Mouse (Mus musculus) c-Kit-negative CD71-positive TER-119-positive erythroid progenitor cells, embryonic 14.5 days (primary cell): ENCODE measurements around the gene Snx9.

Source experiments
- DNase-seq: peaks from one replicate; pipeline ENCODE4 v3.0.0-alpha.2; 2013; ENCODE audit warnings: low read depth, low spot score

The Snx9 gene

GRCm38 (mm10) chr17:5841128-5841942 is at the start of gene Snx9:
Snx9 (plus strand) TSS chr17:5841329.
- no peak for DNase-seq

- no peak for DNase-seq
These were observed 48.9 kb upstream of the Snx9 start for GRCm38 (mm10) chr17:5792164-5792791.

- no peak for DNase-seq
These were observed 47.5 kb upstream of the Snx9 start for GRCm38 (mm10) chr17:5793593-5793992.

GRCm38 (mm10) chr17:5794276-5794675 is 46.9 kb upstream of the Snx9 start:
- DNase-seq, result no peak

DNA sequence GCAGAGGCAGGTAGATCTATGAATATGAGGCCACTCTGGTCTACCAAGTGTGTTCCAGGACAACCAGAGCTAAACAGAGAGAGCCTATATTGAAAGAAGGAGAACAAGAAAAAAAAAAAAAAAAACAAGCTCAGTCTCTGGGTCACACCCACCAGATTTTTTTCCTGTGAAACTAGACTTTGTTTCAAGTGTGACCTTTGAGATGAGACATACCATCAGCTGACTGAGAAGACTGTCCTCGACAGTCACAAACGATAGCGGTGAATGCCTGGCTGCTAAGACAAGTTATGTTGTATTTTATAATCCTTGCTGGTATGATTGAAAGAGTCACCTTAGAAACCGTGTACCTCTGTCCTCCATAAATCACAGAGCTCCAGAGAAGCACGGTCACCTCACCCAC is 45.8 kb upstream of the Snx9 start:
- DNase-seq, result no peak

DNA sequence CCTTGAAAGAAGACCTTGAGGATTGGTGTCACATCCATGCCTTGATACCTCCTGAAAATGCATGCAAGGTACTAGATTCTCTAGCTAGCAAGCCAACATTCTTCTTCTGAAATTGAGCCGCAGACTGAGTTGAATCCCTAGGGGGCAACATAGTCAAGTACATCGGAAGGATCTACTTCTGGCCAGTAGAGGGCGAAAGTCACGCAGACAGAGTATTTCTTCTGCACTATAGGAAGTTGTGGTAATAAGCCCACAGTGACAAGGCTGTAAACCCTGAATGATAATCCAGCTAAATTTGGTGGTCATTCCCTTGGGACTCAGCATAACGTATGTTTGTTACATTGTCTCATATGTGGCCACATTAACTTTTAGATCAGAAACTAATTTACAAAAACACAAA is 45.3 kb upstream of the Snx9 start:
- DNase-seq, result no peak

DNA sequence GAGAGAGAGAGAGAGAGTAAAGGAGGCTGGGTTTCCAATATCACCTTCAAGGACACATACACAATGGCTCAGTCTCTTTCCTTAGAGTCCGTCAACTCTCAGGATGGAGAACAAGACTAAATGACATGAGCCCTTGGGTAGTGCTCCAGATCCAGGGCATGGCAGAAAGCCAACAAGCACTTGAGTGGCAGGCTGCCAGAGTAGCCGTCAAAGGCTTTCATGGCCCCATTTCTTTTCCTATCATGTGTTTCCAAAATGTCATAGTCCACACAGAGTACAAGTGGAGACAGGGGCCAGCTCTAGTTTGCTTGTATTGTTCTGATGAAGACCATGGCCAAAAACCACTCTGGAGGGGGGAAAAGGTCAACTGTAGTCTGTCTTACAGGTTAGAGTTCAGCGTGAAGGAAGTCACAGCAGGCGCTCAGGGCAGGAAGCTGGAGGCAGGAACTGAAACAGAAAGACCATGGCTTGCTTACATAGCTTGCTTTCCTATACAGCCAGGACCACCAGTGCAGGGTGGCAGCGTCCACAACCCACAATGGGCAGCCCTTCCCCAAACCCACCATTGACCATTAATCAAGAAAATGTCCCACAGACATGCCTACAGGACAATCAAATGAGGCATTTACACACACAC is 43.9 kb upstream of the Snx9 start:
- no peak for DNase-seq

DNA sequence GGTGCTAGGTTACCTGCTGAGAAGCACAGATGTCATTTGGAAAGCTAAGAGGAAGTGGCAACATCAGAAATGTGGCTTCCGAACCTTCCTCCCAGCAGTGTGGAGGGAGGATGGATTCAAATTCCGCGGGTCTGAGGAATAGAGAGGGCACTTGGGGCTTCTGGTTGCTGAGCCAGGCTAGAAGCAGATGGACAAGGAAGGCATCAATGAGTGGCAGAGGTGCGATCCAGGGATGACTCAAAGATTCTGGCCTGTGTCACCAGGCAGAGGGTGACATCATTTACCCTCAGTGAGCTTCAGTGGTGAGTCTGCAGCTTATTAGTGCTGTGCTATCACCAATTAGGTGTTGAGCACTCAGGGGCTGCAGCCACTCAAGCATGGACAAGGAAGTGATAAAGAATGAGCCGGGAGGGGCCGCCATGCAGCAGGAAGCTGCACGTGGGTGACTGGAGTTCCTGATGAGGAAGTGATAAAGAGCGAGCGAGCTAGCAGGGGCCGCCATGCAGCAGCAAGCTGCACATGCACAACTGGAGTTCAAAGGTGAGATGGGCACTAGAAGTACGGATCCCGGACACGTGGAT is 42.8 kb upstream of the Snx9 start:
- DNase-seq, result no peak

DNA sequence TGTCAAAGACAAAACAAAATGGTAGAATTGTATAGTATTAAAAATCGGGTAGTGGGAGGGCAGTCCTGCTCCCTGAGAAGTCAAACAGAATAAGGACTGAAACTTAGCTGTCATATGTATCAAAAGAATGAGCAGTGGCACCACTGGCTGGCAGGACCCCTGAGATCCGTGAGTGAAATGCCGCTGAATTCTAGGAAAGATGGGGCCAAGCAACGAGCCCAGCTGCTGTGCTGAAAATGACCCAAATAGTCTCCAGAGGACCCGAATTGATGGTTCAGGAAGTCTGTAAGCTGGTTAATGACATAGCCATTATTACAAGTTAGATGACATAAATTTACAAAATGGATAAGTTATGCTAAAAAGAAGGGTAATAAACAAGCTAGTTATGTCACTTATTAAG is 42.2 kb upstream of the Snx9 start:
- no peak for DNase-seq

DNA sequence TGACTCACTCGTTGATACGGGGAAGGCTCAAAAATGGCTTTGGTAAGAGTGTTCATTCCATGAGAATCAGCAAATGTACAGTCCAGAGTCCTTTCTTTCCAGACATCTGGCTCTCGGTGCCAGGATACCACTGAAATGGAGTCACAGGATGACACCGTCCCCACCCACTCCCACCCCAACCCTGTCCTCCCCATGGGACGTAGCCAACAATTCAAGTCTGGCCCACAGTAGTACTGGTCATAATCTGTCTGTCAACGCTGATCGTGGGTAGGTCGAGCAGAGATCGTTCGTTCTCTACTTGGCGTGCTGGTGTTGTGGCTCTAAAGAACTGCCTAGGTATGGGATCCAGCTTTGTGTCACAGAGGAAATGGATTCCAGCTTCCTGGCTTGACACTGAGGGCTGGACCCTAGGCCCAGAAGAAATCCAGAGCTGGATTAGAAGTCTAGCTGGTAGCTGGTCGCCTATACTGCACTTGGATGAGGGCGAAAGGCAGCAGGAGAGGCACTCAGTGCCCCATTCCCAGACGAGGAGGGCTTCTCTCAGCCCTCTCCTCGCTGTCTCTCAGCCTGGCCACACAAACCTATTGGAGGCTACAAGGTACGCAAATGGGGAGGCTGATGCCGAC is 41.6 kb upstream of the Snx9 start:
- no peak for DNase-seq

DNA sequence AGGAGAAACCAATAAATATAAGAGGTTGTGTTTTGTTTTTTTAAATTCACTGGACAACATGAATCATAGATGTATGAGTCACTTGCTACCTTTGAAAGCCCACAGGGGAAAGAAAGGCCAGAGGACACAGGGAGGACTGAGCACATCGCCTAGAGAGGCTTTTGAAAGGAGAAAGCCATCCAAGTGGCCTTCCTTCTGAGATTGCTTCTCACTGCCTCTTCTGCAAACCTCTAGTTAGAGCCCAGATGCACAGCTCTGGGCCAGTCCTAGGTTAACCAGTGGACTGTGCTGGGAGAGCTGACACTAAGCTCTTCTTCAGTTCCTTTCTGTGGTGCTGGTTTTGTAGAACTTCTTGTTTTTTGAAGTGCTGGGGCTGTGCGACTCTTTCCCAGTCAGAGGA is 40.9 kb upstream of the Snx9 start:
- DNase-seq, result no peak

DNA sequence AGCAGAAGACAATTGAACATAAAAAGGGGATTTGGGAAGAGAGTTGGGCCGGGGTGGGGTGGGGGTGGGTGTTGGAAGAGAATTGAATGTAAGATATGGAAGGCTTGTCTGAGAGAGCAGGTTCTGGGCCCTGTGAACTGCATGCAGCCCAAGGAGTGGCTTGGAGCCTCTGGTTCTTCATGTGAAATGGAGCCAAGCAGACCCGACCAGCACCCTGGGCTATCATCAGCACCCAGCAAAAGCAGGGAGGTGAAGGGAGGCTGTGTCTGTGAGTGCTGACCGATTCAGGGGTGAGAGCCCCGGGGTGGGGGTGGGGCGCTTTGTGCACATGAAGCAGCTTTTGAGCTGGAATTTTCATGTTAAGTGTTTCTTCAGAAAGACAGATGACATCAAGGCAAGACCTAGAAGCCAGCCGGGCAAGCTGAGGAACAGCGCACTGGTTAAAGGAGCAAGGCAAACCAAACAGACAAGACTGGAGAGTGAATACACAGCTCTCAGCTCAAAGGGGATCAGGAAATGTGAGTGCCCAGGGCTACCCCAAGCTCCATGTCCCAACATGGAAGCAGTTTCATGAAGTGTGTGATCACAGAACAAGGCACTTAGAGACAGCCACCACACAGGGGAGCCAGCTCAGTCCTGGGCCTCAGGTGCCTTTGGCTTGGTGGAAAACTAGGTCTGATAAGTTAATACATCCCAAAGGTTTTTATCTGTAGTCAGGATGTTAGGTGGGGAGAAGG is 40.1 kb upstream of the Snx9 start:
- DNase-seq, result no peak

DNA sequence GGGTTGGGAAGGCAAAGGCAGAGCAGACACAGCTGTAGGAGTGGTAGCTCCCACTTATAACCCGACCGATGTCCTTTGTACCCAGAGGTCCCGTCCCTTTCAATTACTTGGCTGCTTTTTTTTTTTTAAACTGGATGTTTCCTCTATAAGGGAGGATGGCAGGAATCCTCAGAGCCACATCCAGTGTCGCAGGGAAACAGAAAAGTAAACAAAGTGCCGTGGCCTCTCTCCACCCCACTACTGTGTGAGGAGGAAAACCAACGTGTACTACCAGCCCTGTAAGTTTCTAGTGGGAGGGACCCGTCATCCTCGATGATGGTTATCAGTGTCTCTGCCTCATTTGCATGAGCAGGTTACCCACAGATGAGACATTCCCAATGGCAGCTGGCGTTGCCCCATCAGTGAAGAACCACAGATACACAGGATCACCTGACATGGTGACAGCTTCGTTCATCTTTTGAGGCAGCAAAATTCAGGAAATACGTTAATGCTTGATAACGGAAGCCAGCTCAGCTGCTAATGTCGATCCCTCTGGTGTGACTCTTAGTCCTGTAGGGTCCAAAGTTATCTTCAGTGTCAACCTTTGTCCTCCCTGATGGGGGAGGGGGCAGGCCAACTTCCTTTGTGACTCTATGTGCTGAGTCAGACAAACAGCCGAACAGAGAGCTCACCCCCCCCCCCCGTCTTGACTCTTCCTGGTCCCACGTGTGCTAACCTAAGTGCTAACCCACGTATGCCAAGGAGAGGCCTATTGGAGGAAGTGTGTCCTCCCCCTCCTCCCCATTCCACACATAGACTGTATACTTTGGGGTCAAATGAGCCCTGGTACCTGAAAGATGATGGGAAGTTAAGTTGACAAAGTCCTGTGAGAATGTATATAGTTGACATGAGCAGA is 39.1 kb upstream of the Snx9 start:
- DNase-seq, result no peak

GRCm38 (mm10) chr17:5802656-5802955 is 38.5 kb upstream of the Snx9 start:
- no peak for DNase-seq

- DNase-seq, result no peak
These were observed 37.7 kb upstream of the Snx9 start for GRCm38 (mm10) chr17:5803229-5804012.

- DNase-seq, result no peak
These were observed 36.6 kb upstream of the Snx9 start for GRCm38 (mm10) chr17:5804370-5805150.

GRCm38 (mm10) chr17:5805151-5805834 is 35.8 kb upstream of the Snx9 start:
- no peak for DNase-seq

DNA sequence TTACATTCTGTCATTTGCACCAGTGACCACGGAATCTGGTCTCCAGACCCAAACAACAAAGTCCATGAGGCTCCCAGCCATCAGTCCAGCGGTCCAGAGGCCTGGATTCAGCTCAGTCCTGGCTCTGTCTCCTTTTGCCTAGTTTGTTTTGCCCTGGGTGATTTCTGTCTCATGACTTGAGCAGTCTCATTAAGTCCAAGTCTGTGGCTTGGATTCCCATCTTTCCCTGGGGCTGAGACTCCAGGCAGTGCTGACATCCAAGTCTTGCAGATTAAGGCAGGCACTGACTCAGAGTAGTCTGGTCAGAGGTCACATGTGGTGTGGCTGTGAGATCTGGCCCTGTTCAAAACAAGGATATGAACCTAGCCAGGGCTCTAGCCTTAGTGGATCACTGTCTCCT is 35.2 kb upstream of the Snx9 start:
- no peak for DNase-seq
